Mouse (Mus musculus) right cerebral cortex, postnatal 36 days (tissue): Measurements from ENCODE around the gene Serinc2.

ENCODE experiments used
- DNase-seq, 2 experiments: peaks; one replicate each; pipeline ENCODE4 v3.0.0; 2022; ENCODE audit warnings: low spot score in 2 of 2, mixed read lengths in 1 of 2

The Serinc2 gene

GRCm38 (mm10) chr4:130297123-130297529, 18.1 kb upstream of the Serinc2 start:
- DNase-seq, result no peak

GRCm38 (mm10) chr4:130296243-130296965, 17.4 kb upstream of the Serinc2 start:
- no peak for DNase-seq

GRCm38 (mm10) chr4:130295047-130295745, 16.2 kb upstream of the Serinc2 start:
- no peak for DNase-seq

DNA sequence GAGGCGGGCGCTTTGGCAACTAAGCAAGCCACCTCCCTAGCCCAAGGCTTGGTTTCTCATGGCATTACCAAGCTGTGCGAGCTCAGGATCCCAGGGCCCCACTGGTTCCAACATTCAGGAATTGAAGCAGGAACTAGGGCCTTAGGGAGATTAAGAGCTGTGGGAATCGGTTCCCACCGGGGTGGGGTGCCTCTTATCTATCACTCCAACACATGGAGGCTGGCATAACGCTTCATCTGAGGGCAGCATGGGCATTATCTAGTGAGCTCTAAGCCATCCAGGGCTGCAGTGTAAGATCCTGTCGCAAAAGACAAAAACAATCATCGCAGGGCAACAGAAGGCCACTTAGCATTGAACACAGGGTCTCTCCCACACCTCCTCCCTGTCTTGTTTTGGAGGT, 15.5 kb upstream of the Serinc2 start:
- DNase-seq, result no peak

- DNase-seq, result peak in 1 of 2 experiments; percentile 55
Measured at GRCm38 (mm10) chr4:130292271-130292670, 13.3 kb upstream of the Serinc2 start.

DNA sequence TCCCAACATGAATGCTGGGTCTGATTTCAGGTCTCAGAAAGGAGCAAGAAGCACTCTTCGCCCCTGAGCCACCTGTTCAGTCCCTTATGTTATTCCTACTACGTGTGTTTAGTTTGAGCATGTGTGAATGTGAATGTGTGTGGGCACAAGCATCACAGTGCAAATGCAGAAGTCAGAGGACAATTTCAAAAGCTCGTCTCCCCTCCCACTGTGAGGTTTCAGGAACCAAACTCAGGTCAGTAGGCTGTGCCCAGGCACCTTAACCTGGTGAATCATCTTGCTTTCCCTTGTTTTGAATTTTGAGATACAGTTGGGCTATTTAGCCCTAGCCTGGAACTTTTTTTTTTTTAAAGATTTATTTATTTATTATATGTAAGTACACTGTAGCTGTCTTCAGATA, 10.8 kb upstream of the Serinc2 start:
- DNase-seq, result no peak

- no peak for DNase-seq
Measured at GRCm38 (mm10) chr4:130286531-130286930, 7.5 kb upstream of the Serinc2 start.

DNA sequence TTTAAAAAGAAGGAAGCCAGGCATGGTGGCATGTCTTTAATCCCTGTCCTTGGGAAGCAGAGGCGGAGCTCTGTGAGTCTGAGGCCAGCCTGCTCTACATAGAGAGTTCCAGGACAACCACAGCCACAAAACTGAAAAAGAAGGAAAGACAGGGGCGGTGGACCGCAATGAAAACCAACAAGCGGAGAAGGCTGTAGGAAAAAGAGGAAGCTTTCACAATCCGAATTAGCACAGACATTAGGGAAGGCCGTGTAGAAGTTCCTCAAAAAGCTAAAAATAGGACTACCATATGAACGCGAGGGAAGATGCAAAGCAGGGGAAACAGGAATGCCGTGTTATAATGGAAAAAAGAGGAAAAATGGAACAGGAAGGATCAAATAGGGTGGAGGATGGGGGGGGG, 4.8 kb upstream of the Serinc2 start:
- DNase-seq, result no peak

DNA sequence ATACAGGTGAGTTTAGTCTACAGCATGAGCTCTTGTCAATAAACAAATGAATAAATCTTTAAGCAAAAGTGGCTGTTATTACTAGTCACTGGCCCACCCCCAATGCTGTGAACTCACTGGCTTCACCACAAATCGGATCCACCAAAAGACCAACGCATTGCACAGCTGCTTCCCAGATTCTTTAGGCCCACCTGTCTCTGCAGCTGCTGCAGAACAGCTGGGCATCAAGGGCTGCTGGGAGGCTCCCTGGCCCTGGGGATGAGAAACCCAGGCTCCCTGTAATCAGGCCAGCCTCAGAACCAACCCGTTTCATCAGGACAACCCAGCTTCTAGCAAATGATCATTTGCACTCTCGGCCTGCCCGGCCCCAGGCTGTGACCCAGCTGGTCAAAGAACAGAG, 3.9 kb upstream of the Serinc2 start:
- no peak for DNase-seq

- no peak for DNase-seq
Measured at GRCm38 (mm10) chr4:130276573-130277176, 2.3 kb downstream of the Serinc2 start.

DNA sequence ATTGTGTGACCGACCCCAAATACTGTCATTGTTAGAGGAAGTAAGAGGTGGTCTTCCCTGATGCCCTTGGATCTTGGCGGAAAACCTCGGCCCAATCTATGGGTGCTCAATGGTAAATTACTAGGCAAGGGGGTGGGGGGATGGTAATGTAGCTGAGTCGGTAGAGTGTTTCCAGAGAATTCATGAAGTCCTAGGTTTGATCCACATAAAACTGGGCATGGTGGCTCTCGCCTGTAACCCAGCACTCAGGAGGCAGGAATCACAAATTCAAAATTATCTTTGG, 3.2 kb downstream of the Serinc2 start:
- no peak for DNase-seq

DNA sequence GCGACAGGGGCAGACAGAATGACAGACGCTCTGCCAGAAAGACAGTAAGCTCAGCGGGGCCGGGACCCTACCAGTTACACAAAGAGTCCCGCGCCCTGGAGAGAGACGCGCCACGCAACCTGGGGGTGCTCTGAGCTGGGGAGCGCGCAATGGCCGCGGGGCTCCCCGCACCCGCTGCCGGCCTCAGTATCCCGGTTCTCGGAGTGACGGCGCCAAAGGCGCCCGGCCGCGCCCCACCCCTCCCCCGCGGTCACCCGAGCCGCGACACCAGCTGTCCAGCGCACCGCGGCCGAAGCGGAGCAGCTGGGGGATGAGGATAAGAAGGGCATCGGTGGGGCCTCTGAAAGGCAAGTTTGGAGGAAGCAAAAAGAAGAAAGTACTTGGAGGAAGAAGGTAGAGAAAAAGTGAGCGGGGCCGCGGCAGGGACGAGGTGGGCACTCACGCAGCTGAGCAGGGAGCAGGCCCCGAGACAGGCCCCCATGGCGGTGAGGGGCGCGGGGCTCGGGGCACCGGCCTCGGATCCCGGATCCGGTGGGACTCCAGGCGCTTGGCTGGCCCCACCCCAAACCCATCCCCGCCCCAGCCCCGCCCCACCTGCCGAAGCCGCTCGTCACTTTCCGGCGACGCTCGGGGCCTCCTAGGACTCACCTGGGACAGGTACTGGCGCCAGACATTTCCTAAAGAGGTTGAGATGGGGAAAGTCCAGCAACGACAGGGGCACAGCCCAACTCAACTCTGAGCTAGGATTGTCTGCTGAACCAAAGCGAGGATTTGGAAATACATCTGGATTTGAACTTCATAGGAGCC, 3.8 kb downstream of the Serinc2 start:
- no peak for DNase-seq

DNA sequence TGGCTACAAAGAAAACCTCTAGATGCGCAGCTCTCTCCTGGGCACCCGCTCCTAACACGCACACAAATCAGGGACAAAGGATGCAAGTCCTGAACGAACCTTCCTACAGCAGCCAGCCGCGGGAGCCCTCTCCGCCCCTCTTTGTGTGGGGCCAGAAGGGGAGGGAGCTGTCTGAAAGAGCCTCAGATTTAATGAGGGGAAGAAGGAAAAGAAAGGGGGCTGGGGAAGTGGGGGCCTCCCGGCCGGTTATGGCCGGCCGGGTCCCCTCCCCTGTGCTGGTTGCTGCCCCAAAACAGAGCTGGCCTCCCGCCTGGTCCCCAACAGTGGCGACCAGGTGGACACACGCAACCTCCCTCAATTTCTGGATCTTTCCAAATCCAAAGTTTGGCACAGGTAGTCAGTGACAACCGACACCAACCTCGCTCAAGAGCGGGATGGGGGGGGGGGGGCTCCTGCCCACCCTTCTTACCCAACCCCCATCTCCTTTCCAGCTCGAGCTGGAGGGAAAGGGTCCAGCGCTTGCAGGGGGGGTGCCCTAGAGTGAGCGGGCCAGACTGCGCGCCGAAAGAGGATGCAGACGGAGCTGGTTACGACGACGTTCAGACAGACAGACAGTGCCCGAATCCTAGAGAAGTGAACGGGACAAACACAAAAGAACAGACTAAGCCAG, 4.5 kb downstream of the Serinc2 start:
- DNase-seq, result no peak

DNA sequence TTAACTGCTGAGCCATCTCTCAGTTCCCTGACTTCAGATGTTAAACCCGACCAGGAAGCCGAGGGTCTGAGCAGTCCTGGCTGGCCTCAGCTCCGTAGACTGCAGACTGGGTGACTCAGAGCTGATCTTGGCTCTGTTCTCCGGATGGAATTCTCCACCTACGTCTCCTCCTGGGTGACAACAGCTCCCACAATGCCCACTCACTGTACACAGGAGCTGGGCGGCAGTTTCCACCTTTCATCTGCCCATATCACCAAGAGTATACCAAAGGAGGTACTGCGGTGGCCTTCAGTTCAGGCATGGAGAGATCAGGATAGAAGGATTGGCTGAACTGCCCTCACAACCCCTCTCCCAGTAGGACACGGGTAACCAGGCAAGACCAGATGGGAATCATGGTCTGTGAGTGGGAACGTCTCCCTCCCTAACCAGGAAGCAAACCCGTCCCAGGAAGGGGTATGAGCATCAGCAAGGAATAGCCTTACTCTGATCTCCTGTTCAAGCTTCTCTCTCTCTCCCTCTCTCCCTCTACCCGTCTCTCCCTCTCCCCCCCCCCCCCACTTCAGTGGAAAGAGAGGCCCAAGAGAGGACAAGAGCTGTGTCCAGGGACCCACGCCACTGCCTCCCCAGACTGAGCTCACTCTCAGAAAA, 5.2 kb downstream of the Serinc2 start:
- peak; percentile 48 to 67 for DNase-seq

- peak; percentile 34 to 35 for DNase-seq
Measured at GRCm38 (mm10) chr4:130270611-130271347, 8.2 kb downstream of the Serinc2 start.

DNA sequence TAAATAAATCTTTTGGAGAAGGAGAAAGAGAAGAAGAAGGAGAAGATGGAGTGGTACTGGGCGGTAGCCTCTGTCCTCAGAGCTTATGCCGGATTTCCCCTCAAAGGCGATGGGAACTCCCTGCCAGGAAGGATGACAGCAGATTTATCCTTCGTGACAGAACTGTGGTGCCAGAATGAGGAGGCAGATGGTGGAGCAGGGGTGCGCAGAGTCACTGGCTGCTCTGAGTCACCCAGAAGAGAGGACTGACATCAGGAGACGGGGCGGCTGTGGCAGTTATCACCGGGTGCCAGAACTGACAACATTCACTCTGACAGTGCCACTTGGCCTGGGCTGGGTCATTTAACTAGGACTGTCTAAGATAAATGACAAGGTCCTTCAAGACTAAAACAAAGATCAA, 8.9 kb downstream of the Serinc2 start:
- DNase-seq, result peak; percentile 79 to 80

DNA sequence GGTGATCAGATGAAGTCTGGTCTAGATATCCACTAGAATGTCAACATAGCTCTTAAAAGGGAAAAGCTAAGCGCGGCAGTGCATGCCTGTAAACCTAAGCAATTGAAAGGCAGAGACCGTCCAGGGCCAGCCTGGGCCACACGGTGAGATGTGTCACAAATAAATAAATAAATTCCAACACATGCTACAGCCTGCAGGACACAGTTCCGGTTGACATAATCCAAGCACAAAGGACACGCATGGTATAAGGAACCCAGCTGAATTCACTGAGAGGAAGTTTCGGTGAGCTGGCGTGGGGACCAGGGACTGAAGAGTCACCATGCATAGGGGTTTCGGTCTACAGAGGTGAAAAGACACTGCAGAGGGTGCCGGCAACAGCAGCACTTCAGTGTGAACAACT, 10.3 kb downstream of the Serinc2 start:
- no peak for DNase-seq

DNA sequence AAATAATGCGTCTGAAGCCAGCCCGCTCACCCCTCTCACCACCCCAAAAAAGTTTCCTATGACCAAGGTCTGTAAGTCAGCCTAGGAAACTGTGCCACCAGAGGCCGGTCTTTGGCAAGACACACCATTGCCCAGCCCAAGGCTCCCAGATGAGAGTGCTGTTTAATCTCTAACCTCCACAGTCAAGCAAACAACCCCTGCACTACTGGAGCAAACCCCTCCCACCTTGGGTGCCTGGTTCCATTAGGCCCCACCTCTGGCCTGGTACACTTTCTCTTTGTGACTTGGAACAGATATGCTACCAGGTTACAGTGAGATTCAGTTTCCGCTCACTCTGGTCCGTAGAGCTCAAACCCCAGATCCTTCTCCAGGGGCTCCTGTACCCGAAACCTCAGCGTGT, 11.9 kb downstream of the Serinc2 start:
- no peak for DNase-seq

- no peak for DNase-seq
Measured at GRCm38 (mm10) chr4:130266601-130267000, 12.4 kb downstream of the Serinc2 start.

DNA sequence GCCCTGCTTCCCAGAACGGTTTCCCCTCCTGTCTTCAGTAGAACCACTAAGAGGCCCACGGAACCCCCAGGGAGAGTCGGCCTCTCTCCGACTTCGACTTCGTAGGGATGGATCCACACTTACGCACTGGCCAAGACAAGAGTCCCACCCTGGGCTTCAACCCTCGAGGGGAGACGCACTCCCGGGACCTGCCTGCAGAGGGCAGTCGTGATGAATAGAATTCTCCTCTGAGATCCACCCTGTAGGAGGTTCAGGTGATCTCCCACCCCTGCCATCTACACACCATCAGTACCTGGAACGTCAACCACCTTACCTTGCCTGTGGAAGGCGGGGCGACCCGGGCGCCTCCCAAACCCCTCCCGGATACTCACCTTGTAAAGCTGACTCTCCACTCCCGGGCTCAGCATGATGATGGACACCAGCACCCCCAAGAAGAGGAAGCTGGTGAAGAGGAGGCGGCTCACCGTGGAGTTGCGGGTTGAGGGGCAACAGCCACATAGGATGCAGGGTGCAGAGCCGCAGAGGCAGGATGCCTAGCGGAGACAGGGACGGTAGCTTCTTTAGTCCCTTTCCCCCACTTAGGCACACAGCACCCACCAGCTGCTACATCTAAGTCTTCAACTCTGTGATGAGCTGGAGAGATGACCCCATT, 14.2 kb downstream of the Serinc2 start:
- DNase-seq, result no peak
